ENCODE assay signal across 8 mouse cellular contexts in genomic region chr13:98496917-98497870, GRCm38 (mm10). TPM values are rescaled to one million over a fixed set of nuclear protein-coding genes. Genes with fewer than 3 reads are reported as not detected.
DNase-seq lines count a peak whose midpoint lies in the region; ATAC-seq and TF ChIP-seq lines count a peak whose summit lies in the region.

No protein-coding gene starts in this region.

- H3K27ac ChIP-seq in heart, embryonic 10.5 days, result no peak overlapping the region
- no peak overlapping the region for H3K27ac ChIP-seq in kidney, adult 2 months (ENCODE audit: insufficient read depth, low read depth, low read length)

- TF ChIP-seq POLR2A in kidney, adult 2 months (IDR thresholded peaks at IDR 0.05; ENCODE audit: low read depth, low read length), result no peak

- peak; percentile 71 for DNase-seq in heart, embryonic 10.5 days (ENCODE audit: low spot score)
- no peak for DNase-seq in heart, postnatal 36 days
- peak; percentile 55 for DNase-seq in embryo, embryonic 11 days
- DNase-seq in kidney, adult 2 months, result peak; percentile 83
- peak; percentile 49 for DNase-seq in neural tube, embryonic 10.5 days (ENCODE audit: extremely low spot score, low spot score)
- DNase-seq in cerebellum, adult 8-10 months, result no peak

- no peaks in the 10 kb centered on the region for H3K9me3 ChIP-seq in heart, embryonic 10.5 days

- 39% methylated on average over 16 of the region's 16 CpGs for WGBS in heart, embryonic 10.5 days
- 15% methylated on average over 16 of the region's 16 CpGs for WGBS in kidney, adult 2 months

- H3K79me2 ChIP-seq in C2C12 (ENCODE audit: control insufficient read depth, insufficient read depth), result no peaks in the 10 kb centered on the region

- no peak overlapping the region for H3K4me3 ChIP-seq in heart, embryonic 10.5 days
- no peak overlapping the region for H3K4me3 ChIP-seq in C2C12 (ENCODE audit: insufficient read depth, poor library complexity, severe bottlenecking)
- no peak overlapping the region for H3K4me3 ChIP-seq in kidney, adult 2 months (ENCODE audit: insufficient read depth, low read depth, low read length)

- H3K4me1 ChIP-seq in heart, embryonic 10.5 days, result no peaks in the 10 kb centered on the region
- peaks cover 4% of the 10 kb centered on the region; the same call in 1 of the 2 replicates for H3K4me1 ChIP-seq in kidney, adult 2 months (ENCODE audit: control insufficient read depth, insufficient read depth, low read length)

- peak; percentile 49 for TF ChIP-seq CTCF in C2C12 (IDR thresholded peaks at IDR 0.05; ENCODE audit: control insufficient read depth, insufficient read depth, insufficient read length)
- TF ChIP-seq CTCF in kidney, adult 2 months (conservative IDR thresholded peaks at IDR 0.05; ENCODE audit: insufficient read depth, insufficient read length, low read depth, low read length), result peak; percentile 52

- H3K36me3 ChIP-seq in heart, embryonic 10.5 days, result no peaks in the 10 kb centered on the region
- H3K36me3 ChIP-seq in C2C12 (ENCODE audit: control insufficient read depth, insufficient read depth), result no peaks in the 10 kb centered on the region
- no peaks in the 10 kb centered on the region for H3K36me3 ChIP-seq in kidney, adult 2 months (ENCODE audit: control insufficient read depth, insufficient read depth, low read length)

- no peak overlapping the region for H3ac ChIP-seq in C2C12 (ENCODE audit: control insufficient read depth, insufficient read length, low read depth)

- ATAC-seq in erythroid progenitor cell, adult 5-6 weeks (replicated peaks; ENCODE audit: low FRiP score, poor library complexity, severe bottlenecking), result no peak

- H3K79me3 ChIP-seq in C2C12 (ENCODE audit: low read depth), result no peaks in the 10 kb centered on the region

- H3K27me3 ChIP-seq in heart, embryonic 10.5 days (ENCODE audit: insufficient read depth, poor library complexity, severe bottlenecking), result peaks cover 67% of the 10 kb centered on the region
- H3K27me3 ChIP-seq in C2C12 (ENCODE audit: control insufficient read depth, insufficient read depth, insufficient read length), result no peaks in the 10 kb centered on the region
- H3K27me3 ChIP-seq in kidney, adult 2 months (replicated peaks; ENCODE audit: control insufficient read depth, insufficient read depth, low read length), result 0 out of 2 replicates have a peak, but pooled peaks cover 2% of the 10 kb centered on the region

- intact Hi-C loops in heart, postnatal 36 days (cut with DNase I), result no loop called here

TF ChIP-seq in C2C12, 6 proteins besides CTCF, POLR2A, EP300 and RAD21:
- TF ChIP-seq USF1 (IDR thresholded peaks at IDR 0.05; ENCODE audit: low read depth), result no peak
- TF ChIP-seq FOSL1 (IDR thresholded peaks at IDR 0.05; ENCODE audit: insufficient read depth, low read length, poor library complexity, severe bottlenecking), result no peak
- TF ChIP-seq MAX (IDR thresholded peaks at IDR 0.05), result no peak
- TF ChIP-seq CEBPB (IDR thresholded peaks at IDR 0.05; ENCODE audit: low read depth), result no peak
- no peak for TF ChIP-seq MYOG (IDR thresholded peaks at IDR 0.05; ENCODE audit: control insufficient read depth, extremely low read depth, insufficient read length)

RNA-seq across cellular contexts. Expression of gene Gm10320, which starts 5.4 kb away (rescaled TPM):
- polyA plus RNA-seq in heart, embryonic 10.5 days (2016; fragmentation: Nextera tagmentation; extraction: Ambion mirVana), result 0.48 and 0.82 TPM in 2 replicates
- total RNA-seq in heart, postnatal 36 days (2021), result not detected
- polyA plus RNA-seq in C2C12 (2012; fragmentation: generic; extraction: Trizol), result 1.8 TPM
- 1.1 and 2.0 TPM in 2 replicates for polyA plus RNA-seq in kidney, adult 2 months (2012; rRNA removed)
- not detected in 2 replicates for total RNA-seq in erythroid progenitor cell, adult 5-6 weeks (2015; ENCODE audit: low replicate concordance)
- 0.45 TPM in 1 of 2 replicates, not detected in the other for total RNA-seq in erythroid progenitor cell, adult 5-6 weeks (2017; ENCODE audit: low replicate concordance)

Comparison
In these comparisons a context has a peak if more than half of its experiments do, and no peak if none do; other contexts are left out.
1. DNase-seq: peak in heart, embryonic 10.5 days (single experiment), embryo, embryonic 11 days (single experiment), kidney, adult 2 months (single experiment) and neural tube, embryonic 10.5 days (single experiment); none in heart, postnatal 36 days (0 of 2) and cerebellum, adult 8-10 months (single experiment).